Mouse (Mus musculus) heart, embryonic 12.5 days (tissue): ENCODE data around the gene Tmed6. TPM values are rescaled to one million over a fixed set of nuclear protein-coding genes. Genes with fewer than 3 reads are reported as not detected.
"Not testable (repeated sequence)": the region's sequence is repeated elsewhere in the genome, so short reads cannot be mapped to it uniquely, and the experiment has no call there.

ENCODE experiments used
- ATAC-seq: fragments of 200-750 bp; cut with Nextera tagmentation; 2 replicates; pipeline ENCODE4 v1.8.0; 2017; ENCODE audit warnings: moderate TSS enrichment, moderate library complexity; ENCODE audit not compliant: insufficient number of reproducible peaks, low FRiP score
- H3K27ac ChIP-seq: fragments of 300-500 bp; sonication (generic); 2 replicates; pipeline ENCODE4 v1.5.1; 2016; ENCODE audit warnings: mild to moderate bottlenecking, moderate library complexity; ENCODE audit not compliant: poor library complexity, severe bottlenecking
- H3K27me3 ChIP-seq: fragments of 300-500 bp; sonication (generic); replicated peaks from 2 replicates; pipeline ENCODE4 v1.6.1; 2016; ENCODE audit warnings: mild to moderate bottlenecking, moderate library complexity
- H3K36me3 ChIP-seq: fragments of 300-500 bp; sonication (generic); 2 replicates; pipeline ENCODE4 v1.6.1; 2016; ENCODE audit warnings: mild to moderate bottlenecking, moderate library complexity
- H3K4me1 ChIP-seq: fragments of 300-500 bp; sonication (generic); replicated peaks from 2 replicates; pipeline ENCODE4 v1.6.1; 2016; ENCODE audit warnings: mild to moderate bottlenecking
- H3K4me2 ChIP-seq: fragments of 300-500 bp; sonication (generic); 2 replicates; pipeline ENCODE4 v1.6.1; 2016; ENCODE audit warnings: mild to moderate bottlenecking, moderate library complexity
- H3K4me3 ChIP-seq: fragments of 300-500 bp; sonication (generic); 2 replicates; pipeline ENCODE4 v1.5.1; 2016; ENCODE audit warnings: mild to moderate bottlenecking
- H3K9ac ChIP-seq: fragments of 300-500 bp; sonication (generic); 2 replicates; pipeline ENCODE4 v1.6.1; 2016; ENCODE audit warnings: mild to moderate bottlenecking, moderate library complexity
- H3K9me3 ChIP-seq: fragments of 300-500 bp; sonication (generic); replicated peaks from 2 replicates; pipeline ENCODE4 v1.6.1; 2016; ENCODE audit warnings: mild to moderate bottlenecking, moderate library complexity
- WGBS: fragments of 180-500 bp; shearing (Covaris S2); methylation state at CpG from one replicate; pipeline ENCODE4 v1.1.7; 2016; 5-methylcytosine and 5-hydroxymethylcytosine counted together
- polyA plus RNA-seq: library from polyadenylated mRNA; unstranded; fragments of >200 nt; fragmentation: Nextera tagmentation; extraction: Ambion mirVana; gene quantifications from 2 replicates; pipeline ENCODE4 v1.2.1, GENCODE M21; 2016

The Tmed6 gene
- polyA plus RNA-seq, 1 experiment from 2014 or later = not detected

DNA sequence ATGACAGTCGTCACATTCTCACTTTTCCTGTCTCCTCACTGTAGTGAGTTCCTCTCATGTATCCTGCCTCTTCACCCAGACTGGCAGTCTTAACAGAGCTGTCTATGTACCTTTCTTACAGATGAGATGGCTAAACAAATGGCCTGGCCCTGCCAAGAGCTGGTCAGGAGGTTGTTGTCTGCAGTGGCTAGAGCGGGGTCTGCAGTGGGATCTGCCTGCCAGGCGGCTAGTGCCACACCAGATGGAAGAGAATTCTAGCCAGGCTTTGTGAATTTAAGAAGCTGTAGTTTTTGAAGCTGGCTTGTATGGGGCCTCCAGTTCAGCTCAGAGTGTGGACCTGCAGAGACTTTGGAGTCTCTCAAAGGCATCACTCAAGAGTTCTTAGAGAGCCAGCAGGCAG is 29.8 kb downstream of the Tmed6 start:
- WGBS = 90% methylated on average over 3 of the region's 3 CpGs
- no peak for ATAC-seq
- H3K4me3 ChIP-seq = no peak overlapping the region
- no peak overlapping the region for H3K4me2 ChIP-seq
- H3K4me1 ChIP-seq = peaks cover 18% of the 10 kb centered on the region
- peaks cover 27% of the 10 kb centered on the region for H3K36me3 ChIP-seq
- H3K27ac ChIP-seq = no peak overlapping the region
- H3K9ac ChIP-seq = no peak overlapping the region
- H3K27me3 ChIP-seq = no peaks in the 10 kb centered on the region
- H3K9me3 ChIP-seq = no peaks in the 10 kb centered on the region

GRCm38 (mm10) chr8:107033609-107034008 is 31.8 kb downstream of the Tmed6 start:
- not testable (repeated sequence) for H3K4me2 ChIP-seq

GRCm38 (mm10) chr8:107031577-107032090 is 33.8 kb downstream of the Tmed6 start:
- Histone ChIP-seq H3K9ac (peak overlapping the region; percentile 96), H3K36me3 (peaks cover 4% of the 10 kb centered on the region), H3K27ac (peak overlapping the region; percentile 60), H3K9me3 (no peaks in the 10 kb centered on the region), H3K4me3 (peak overlapping the region; percentile 94), H3K27me3 (no peaks in the 10 kb centered on the region), H3K4me1 (peaks cover 18% of the 10 kb centered on the region), H3K4me2 (peak overlapping the region; percentile 85)
- under 1% methylated on average over 40 of the region's 40 CpGs for WGBS
- ATAC-seq = no peak; the same call in 1 of the 2 replicates

More at GRCm38 (mm10) chr8:107033609-107034008, 31.8 kb downstream of the Tmed6 start:
- not testable (repeated sequence) for H3K9ac ChIP-seq, ATAC-seq, H3K27ac ChIP-seq, H3K36me3 ChIP-seq, H3K9me3 ChIP-seq, H3K4me3 ChIP-seq, H3K27me3 ChIP-seq
- peaks cover 18% of the 10 kb centered on the region for H3K4me1 ChIP-seq
- 98% methylated on average over 2 of the region's 2 CpGs for WGBS

GRCm38 (mm10) chr8:107030650-107031576 is 34.5 kb downstream of the Tmed6 start, which contains the start of gene Vps4a:
Vps4a (plus strand) TSS chr8:107031222.
- Histone ChIP-seq H3K4me3 (peak within 1 kb of the TSS; percentile 94), H3K9ac (peak within 1 kb of the TSS; percentile 96), H3K4me1 (peaks cover 18% of the 10 kb centered on the region), H3K27me3 (no peaks in the 10 kb centered on the region), H3K4me2 (peak within 1 kb of the TSS; percentile 85), H3K9me3 (no peaks in the 10 kb centered on the region), H3K27ac (peak within 1 kb of the TSS; percentile 60), H3K36me3 (no peaks in the 10 kb centered on the region; the same call in 1 of the 2 replicates)
- WGBS = 4% methylated on average over 66 of the region's 66 CpGs
- peak; percentile 96 for ATAC-seq

GRCm38 (mm10) chr8:107030058-107030457 is 35.4 kb downstream of the Tmed6 start:
- Histone ChIP-seq H3K4me2 (no peak overlapping the region), H3K4me3 (no peak overlapping the region), H3K9me3 (no peaks in the 10 kb centered on the region), H3K36me3 (no peaks in the 10 kb centered on the region; the same call in 1 of the 2 replicates), H3K9ac (no peak overlapping the region), H3K4me1 (peaks cover 18% of the 10 kb centered on the region), H3K27ac (no peak overlapping the region), H3K27me3 (no peaks in the 10 kb centered on the region)
- 62% methylated on average over 5 of the region's 5 CpGs for WGBS
- no peak for ATAC-seq

DNA sequence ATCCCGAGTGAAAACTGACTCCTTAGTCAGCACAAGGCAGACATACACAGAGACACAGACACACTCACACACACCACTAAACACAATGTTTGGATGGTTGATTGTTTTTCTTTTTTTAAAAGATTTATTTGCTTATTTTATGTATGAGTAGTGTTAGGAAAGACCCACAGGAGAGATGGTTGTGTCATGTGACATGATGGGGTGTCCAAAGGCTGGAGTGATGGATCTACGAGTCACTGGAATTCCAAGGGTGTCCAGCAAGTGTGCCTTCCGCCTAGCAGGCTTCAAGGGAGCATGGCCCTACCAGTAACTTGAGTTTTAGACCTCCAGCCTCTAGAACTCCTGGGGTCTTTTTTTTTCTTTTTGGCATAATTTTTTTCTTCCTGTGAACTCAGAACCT is 36.1 kb downstream of the Tmed6 start:
- Histone ChIP-seq H3K9me3 (no peaks in the 10 kb centered on the region), H3K4me1 (peaks cover 18% of the 10 kb centered on the region), H3K4me2 (no peak overlapping the region), H3K36me3 (no peaks in the 10 kb centered on the region; the same call in 1 of the 2 replicates), H3K27ac (no peak overlapping the region), H3K27me3 (no peaks in the 10 kb centered on the region), H3K9ac (no peak overlapping the region), H3K4me3 (no peak overlapping the region)
- no peak for ATAC-seq
- 72% methylated on average over 3 of the region's 3 CpGs for WGBS

DNA sequence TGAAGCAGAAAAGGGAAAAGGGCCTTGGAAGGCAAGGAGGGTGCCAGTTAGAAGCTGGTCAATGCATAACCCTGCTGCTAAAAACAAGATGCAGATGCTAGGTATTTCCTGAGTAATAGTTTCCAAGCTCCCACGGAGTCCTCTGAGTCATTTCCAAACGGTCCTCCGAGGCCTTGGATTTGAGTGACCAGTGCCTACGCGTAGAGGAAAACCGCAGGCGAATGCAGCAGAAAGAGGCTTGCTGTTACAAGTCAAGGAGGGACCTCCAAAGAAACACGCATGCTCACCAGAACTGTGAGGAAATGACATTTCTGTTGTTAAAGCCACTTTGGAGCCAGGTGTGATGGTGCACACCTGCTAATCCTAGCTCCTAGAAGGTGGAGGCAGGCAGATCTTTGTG is 42.0 kb downstream of the Tmed6 start:
- Histone ChIP-seq H3K4me1 (no peaks in the 10 kb centered on the region), H3K9ac (no peak overlapping the region), H3K27me3 (no peaks in the 10 kb centered on the region), H3K27ac (no peak overlapping the region), H3K9me3 (no peaks in the 10 kb centered on the region), H3K4me2 (no peak overlapping the region), H3K4me3 (no peak overlapping the region), H3K36me3 (no peaks in the 10 kb centered on the region)
- WGBS = 86% methylated on average over 8 of the region's 8 CpGs
- no peak for ATAC-seq

GRCm38 (mm10) chr8:107014915-107015314 is 50.5 kb downstream of the Tmed6 start:
- Histone ChIP-seq H3K9ac (no peak overlapping the region), H3K27me3 (no peaks in the 10 kb centered on the region), H3K4me1 (no peaks in the 10 kb centered on the region), H3K4me2 (no peak overlapping the region), H3K36me3 (peaks cover 30% of the 10 kb centered on the region), H3K27ac (no peak overlapping the region), H3K4me3 (no peak overlapping the region), H3K9me3 (no peaks in the 10 kb centered on the region)
- 89% methylated on average over 1 of the region's 1 CpGs for WGBS
- ATAC-seq = no peak

GRCm38 (mm10) chr8:107012666-107013065 is 52.8 kb downstream of the Tmed6 start:
- 58% methylated on average over 2 of the region's 2 CpGs for WGBS
- H3K4me1 ChIP-seq = no peaks in the 10 kb centered on the region
- no peaks in the 10 kb centered on the region for H3K9me3 ChIP-seq
- H3K27me3 ChIP-seq = no peaks in the 10 kb centered on the region
- H3K4me3 ChIP-seq = no peak overlapping the region
- H3K9ac ChIP-seq = no peak overlapping the region
- H3K4me2 ChIP-seq = no peak overlapping the region
- no peak overlapping the region for H3K27ac ChIP-seq
- peaks cover 42% of the 10 kb centered on the region for H3K36me3 ChIP-seq
- ATAC-seq = no peak
